Mouse (Mus musculus) CH12.LX (cell line): ENCODE measurements around the gene Gpnmb. TPM values are rescaled to one million over a fixed set of nuclear protein-coding genes. Genes with fewer than 3 reads are reported as not detected.
A peak's percentile ranks its signal among the peaks of the same experiment; 100 is the strongest.

Experiments used
- DNase-seq: peaks from one replicate; pipeline ENCODE4 v3.0.0-alpha.2; 2013; ENCODE audit errors: extremely low read depth
- H3K27ac ChIP-seq: 2 replicates; pipeline ENCODE4 v1.5.1; 2012; ENCODE audit warnings: low read depth, mild to moderate bottlenecking, control low read depth, moderate library complexity; ENCODE audit not compliant: insufficient read depth
- H3K27me3 ChIP-seq: replicated peaks from 2 replicates; pipeline ENCODE3; 2012; ENCODE audit warnings: inconsistent platforms
- H3K36me3 ChIP-seq, 2 experiments: replicated peaks in 1 of 2; 2 replicates each; pipeline versions ENCODE3 to v1.6.1; 2012; ENCODE audit warnings: inconsistent platforms in 1 of 2, low read length in 1 of 2, mild to moderate bottlenecking in 1 of 2, mixed read lengths in 1 of 2, moderate library complexity in 1 of 2; ENCODE audit not compliant: control insufficient read depth in 1 of 2, insufficient read depth in 1 of 2
- H3K4me1 ChIP-seq, 2 experiments: 2 replicates each; pipeline ENCODE4 v1.6.1; 2012; ENCODE audit warnings: inconsistent platforms in 1 of 2, moderate library complexity in 1 of 2; ENCODE audit not compliant: insufficient read depth in 2 of 2, control insufficient read depth in 1 of 2
- H3K4me2 ChIP-seq: 2 replicates; pipeline ENCODE4 v1.6.1; 2012; ENCODE audit warnings: low read depth, mild to moderate bottlenecking, control low read depth; ENCODE audit not compliant: poor library complexity, insufficient read depth, severe bottlenecking
- H3K4me3 ChIP-seq, 3 experiments: fragments of 150-350 bp in 1 of 3; sonication (generic) in 1 of 3; replicated peaks in 1 of 3; 2 replicates each; pipeline versions ENCODE3 to v1.5.1; 2011 to 2012; ENCODE audit warnings: low read depth in 2 of 3, low read length in 2 of 3, mild to moderate bottlenecking in 2 of 3, moderate library complexity in 2 of 3, control low read depth in 1 of 3, improper control_type of control experiment in 1 of 3, inconsistent platforms in 1 of 3, mixed read lengths in 1 of 3; ENCODE audit not compliant: poor library complexity in 1 of 3
- H3K79me2 ChIP-seq: replicated peaks from 2 replicates; pipeline ENCODE4 v1.6.1; 2012; ENCODE audit warnings: mild to moderate bottlenecking, moderate library complexity; ENCODE audit not compliant: control insufficient read depth, poor library complexity, insufficient read depth, severe bottlenecking; ENCODE audit errors: extremely low read depth
- H3K9ac ChIP-seq: 2 replicates; pipeline ENCODE4 v1.6.1; 2012; ENCODE audit warnings: low read depth, mild to moderate bottlenecking, control low read depth, moderate library complexity; ENCODE audit not compliant: insufficient read depth
- H3K9me3 ChIP-seq: replicated peaks from 2 replicates; pipeline ENCODE3; 2012; ENCODE audit warnings: low read length, inconsistent platforms, mixed read lengths
- BHLHE40 ChIP-seq: IDR thresholded peaks from 2 replicates; pipeline ENCODE4 v1.6.1; 2011; ENCODE audit warnings: mild to moderate bottlenecking, low read depth, low read length, improper control_type of control experiment
- CHD1 ChIP-seq: IDR thresholded peaks from 2 replicates; pipeline ENCODE4 v1.6.1; 2012; ENCODE audit warnings: low read depth, low read length, improper control_type of control experiment, inconsistent platforms
- CHD2 ChIP-seq: IDR thresholded peaks from 2 replicates; pipeline ENCODE4 v1.6.1; 2011; ENCODE audit warnings: low read length, improper control_type of control experiment
- CTCF ChIP-seq, 2 experiments: IDR thresholded peaks in 1 of 2; conservative IDR thresholded peaks in 1 of 2; 2 replicates each; pipeline ENCODE4 v1.5.1; 2011 to 2012; ENCODE audit warnings: low read depth in 2 of 2, low read length in 2 of 2, improper control_type of control experiment in 1 of 2, inconsistent platforms in 1 of 2, mild to moderate bottlenecking in 1 of 2, moderate library complexity in 1 of 2
- ELF1 ChIP-seq: IDR thresholded peaks from 2 replicates; pipeline ENCODE4 v1.6.1; 2014; ENCODE audit warnings: low read depth, mild to moderate bottlenecking, inconsistent platforms, low read length, improper control_type of control experiment
- EP300 ChIP-seq: IDR thresholded peaks from 2 replicates; pipeline ENCODE4 v1.6.1; 2011; ENCODE audit warnings: low read length, improper control_type of control experiment
- ETS1 ChIP-seq: conservative IDR thresholded peaks from 2 replicates; pipeline ENCODE4 v1.6.1; 2012; ENCODE audit warnings: low read depth, mild to moderate bottlenecking, inconsistent platforms, low read length, improper control_type of control experiment, moderate library complexity
- GABPA ChIP-seq: IDR thresholded peaks from 2 replicates; pipeline ENCODE4 v1.6.1; 2012; ENCODE audit warnings: low read depth, low read length, improper control_type of control experiment, inconsistent platforms; ENCODE audit not compliant: insufficient replicate concordance
- IRF4 ChIP-seq: IDR thresholded peaks from 2 replicates; pipeline ENCODE4 v1.6.1; 2014; ENCODE audit warnings: low read depth, mild to moderate bottlenecking, inconsistent platforms, low read length, improper control_type of control experiment
- KAT2A ChIP-seq: IDR thresholded peaks from 2 replicates; pipeline ENCODE4 v1.6.1; 2012; ENCODE audit warnings: low read length, improper control_type of control experiment, inconsistent platforms; ENCODE audit not compliant: insufficient replicate concordance
- MAFK ChIP-seq: IDR thresholded peaks from 2 replicates; pipeline ENCODE4 v1.6.1; 2011; ENCODE audit warnings: low read length, improper control_type of control experiment; ENCODE audit not compliant: insufficient replicate concordance
- MEF2A ChIP-seq: IDR thresholded peaks from 2 replicates; pipeline ENCODE4 v1.6.1; 2014; ENCODE audit warnings: low read depth, mild to moderate bottlenecking, inconsistent platforms, low read length, improper control_type of control experiment, borderline replicate concordance
- MYC ChIP-seq: IDR thresholded peaks from 2 replicates; pipeline ENCODE4 v1.6.1; 2011; ENCODE audit warnings: low read depth, mild to moderate bottlenecking, improper control_type of control experiment, low read length
- NELFE ChIP-seq: IDR thresholded peaks from 2 replicates; pipeline ENCODE4 v1.6.1; 2011; ENCODE audit warnings: low read depth, low read length, improper control_type of control experiment
- NRF1 ChIP-seq: IDR thresholded peaks from 2 replicates; pipeline ENCODE4 v1.6.1; 2014; ENCODE audit warnings: low read depth, mild to moderate bottlenecking, inconsistent platforms, low read length, improper control_type of control experiment, moderate library complexity
- PAX5 ChIP-seq: IDR thresholded peaks from 2 replicates; pipeline ENCODE4 v1.6.1; 2012; ENCODE audit warnings: low read length, inconsistent platforms, mixed read lengths
- POLR2A ChIP-seq: IDR thresholded peaks from 2 replicates; pipeline ENCODE4 v1.6.1; 2011; ENCODE audit warnings: low read depth, mild to moderate bottlenecking, improper control_type of control experiment, low read length
- POLR2AphosphoS2 ChIP-seq: IDR thresholded peaks from 2 replicates; pipeline ENCODE4 v1.6.1; 2011; ENCODE audit warnings: low read depth, low read length, improper control_type of control experiment
- SIN3A ChIP-seq: IDR thresholded peaks from 2 replicates; pipeline ENCODE4 v1.6.1; 2012; ENCODE audit warnings: low read length, improper control_type of control experiment, inconsistent platforms
- TBP ChIP-seq: conservative IDR thresholded peaks from 2 replicates; pipeline ENCODE4 v1.6.1; 2011; ENCODE audit warnings: low read depth, low read length, improper control_type of control experiment
- USF2 ChIP-seq: conservative IDR thresholded peaks from 2 replicates; pipeline ENCODE4 v1.6.1; 2011; ENCODE audit warnings: low read depth, low read length, improper control_type of control experiment
- ZC3H11A ChIP-seq: IDR thresholded peaks from 2 replicates; pipeline ENCODE4 v1.6.1; 2012; ENCODE audit warnings: low read depth, mild to moderate bottlenecking, inconsistent platforms, low read length, improper control_type of control experiment
- ZMIZ1 ChIP-seq: IDR thresholded peaks from 2 replicates; pipeline ENCODE4 v1.6.1; 2012; ENCODE audit warnings: low read depth, mild to moderate bottlenecking, inconsistent platforms, low read length, improper control_type of control experiment
- dilution Hi-C: fragments of 300-500 bp; cut with MboI; formaldehyde crosslinking; loops from 2 replicates; pipeline ENCODE4 v1.14.3; 2020; ENCODE audit warnings: low sequenced_read_pairs; ENCODE audit not compliant: extremely low pct_unique_long_range_greater_than_20kb, extremely low pct_ligation_motif_present
- in situ Hi-C: fragments of 300-500 bp; cut with MboI; formaldehyde crosslinking; loops from 3 replicates; pipeline ENCODE4 v1.14.3; 2019; ENCODE audit warnings: low sequenced_read_pairs, low pct_ligation_motif_present, low pct_unique_long_range_greater_than_20kb, mixed read lengths
- polyA plus RNA-seq: library from polyadenylated mRNA; unstranded; fragments of >175 nt; gene quantifications from 2 replicates; pipeline ENCODE4 v1.2.1, GENCODE M21; 2012; ENCODE audit warnings: low read depth; ENCODE audit not compliant: insufficient read length
- total RNA-seq, 2 experiments: library from RNA; depleted of rRNA; stranded (reverse); fragments of 300-350 nt in 1 of 2; fragments of >200 nt in 1 of 2; gene quantifications; 2 replicates each; pipeline ENCODE4 v1.2.3; 2012 to 2014

The Gpnmb gene
- total and polyA plus RNA-seq, 3 experiments = 0.24 TPM; not detected in 2

- no peak for TF ChIP-seq TBP
- peak; percentile 92 for TF ChIP-seq SIN3A
- TF ChIP-seq GABPA = no peak
- no peak for TF ChIP-seq ZC3H11A
- TF ChIP-seq EP300 = peak; percentile 87
- TF ChIP-seq POLR2AphosphoS2 = no peak
- no peak for TF ChIP-seq NELFE
- no peak for TF ChIP-seq ZMIZ1
- TF ChIP-seq KAT2A = no peak
- peak; percentile 54; the same call in 1 of the 2 replicates for TF ChIP-seq MEF2A
- no peak for TF ChIP-seq ELF1
- no peak for TF ChIP-seq CHD1
- TF ChIP-seq CTCF (conservative IDR thresholded peaks at IDR 0.05 in 1 of 2, IDR thresholded peaks at IDR 0.05 in 1 of 2; ENCODE audit: low read depth in 2 of 2, low read length in 2 of 2) = no peak
- TF ChIP-seq ETS1 = peak; percentile 93
- TF ChIP-seq MYC = peak; percentile 94
Observed at GRCm38 (mm10) chr6:49106746-49107500, 70.6 kb downstream of the Gpnmb start (continued).

- H3K27ac ChIP-seq = no peak overlapping the region
- dilution Hi-C loops = no loop called here
- no peaks in the 10 kb centered on the region for H3K79me2 ChIP-seq
- peaks cover 4% of the 10 kb centered on the region for H3K9me3 ChIP-seq
- in situ Hi-C loops = no loop called here
- H3K4me3 ChIP-seq = no peak overlapping the region
- no peak for DNase-seq
- H3K9ac ChIP-seq = no peak overlapping the region
- no peaks in the 10 kb centered on the region for H3K27me3 ChIP-seq
- TF ChIP-seq GABPA (no peak), PAX5 (no peak), NRF1 (no peak), POLR2AphosphoS2 (no peak), BHLHE40 (no peak), KAT2A (no peak), POLR2A (no peak), USF2 (no peak), ZC3H11A (no peak), CHD2 (no peak), TBP (no peak), IRF4 (no peak), MAFK (no peak)
- H3K36me3 ChIP-seq = peaks cover 24 to 57% of the 10 kb centered on the region in 2 experiments
- no peak overlapping the region for H3K4me2 ChIP-seq
- peaks cover 4 to 27% of the 10 kb centered on the region in 2 experiments; a peak in 3 of 4 replicates for H3K4me1 ChIP-seq
Observed at GRCm38 (mm10) chr6:49109196-49109595, 72.8 kb downstream of the Gpnmb start.
